Mouse (Mus musculus): ENCODE results near the gene Timp3.

- TF ChIP-seq POLR2A (IDR thresholded peaks at IDR 0.05; ENCODE audit: borderline replicate concordance, low read depth, low read length) (no peak), CTCF (IDR thresholded peaks at IDR 0.05; ENCODE audit: low read depth, low read length) (no peak)
Measured at GRCm38 (mm10) chr10:86356819-86357563, 56.8 kb downstream of the Timp3 start.

Measured in bone marrow macrophage, adult 2 months (primary cell).